Mouse (Mus musculus) urinary bladder, postnatal 10 days (tissue): ENCODE results near the gene Gbx2.

ENCODE experiments used
- DNase-seq: peaks from one replicate; pipeline ENCODE4 v3.0.0; 2022; ENCODE audit warnings: low spot score

Gbx2 gene

GRCm38 (mm10) chr1:89935493-89936348, 4.7 kb upstream of the Gbx2 start:
- DNase-seq: no peak

- DNase-seq: no peak
Observed at GRCm38 (mm10) chr1:89934316-89935260, 3.6 kb upstream of the Gbx2 start.

- DNase-seq: no peak
Observed at GRCm38 (mm10) chr1:89933786-89934185, 2.8 kb upstream of the Gbx2 start.

GRCm38 (mm10) chr1:89933028-89933427, 2.0 kb upstream of the Gbx2 start:
- DNase-seq: no peak

GRCm38 (mm10) chr1:89932616-89933015, 1.6 kb upstream of the Gbx2 start:
- DNase-seq: no peak

- DNase-seq: no peak
Observed at GRCm38 (mm10) chr1:89932021-89932423, 1.0 kb upstream of the Gbx2 start.

- no peak for DNase-seq
Observed at GRCm38 (mm10) chr1:89930551-89930950, 428 bp downstream of the Gbx2 start.

- DNase-seq: no peak
Observed at GRCm38 (mm10) chr1:89929721-89930505, 1.1 kb downstream of the Gbx2 start.

GRCm38 (mm10) chr1:89929181-89929580, 1.8 kb downstream of the Gbx2 start:
- DNase-seq: no peak

- DNase-seq: no peak
Observed at GRCm38 (mm10) chr1:89928676-89929075, 2.3 kb downstream of the Gbx2 start.

GRCm38 (mm10) chr1:89927061-89927661, 3.8 kb downstream of the Gbx2 start:
- DNase-seq: no peak

GRCm38 (mm10) chr1:89926583-89927060, 4.4 kb downstream of the Gbx2 start:
- no peak for DNase-seq

GRCm38 (mm10) chr1:89925501-89926190, 5.3 kb downstream of the Gbx2 start:
- DNase-seq: no peak

GRCm38 (mm10) chr1:89923642-89924020, 7.3 kb downstream of the Gbx2 start:
- no peak for DNase-seq

- no peak for DNase-seq
Observed at GRCm38 (mm10) chr1:89922883-89923641, 7.9 kb downstream of the Gbx2 start.

GRCm38 (mm10) chr1:89922282-89922681, 8.7 kb downstream of the Gbx2 start:
- DNase-seq: no peak

- no peak for DNase-seq
Observed at GRCm38 (mm10) chr1:89921806-89922205, 9.2 kb downstream of the Gbx2 start.

- no peak for DNase-seq
Observed at GRCm38 (mm10) chr1:89919206-89919605, 11.8 kb downstream of the Gbx2 start.

- DNase-seq: no peak
Observed at GRCm38 (mm10) chr1:89918111-89918510, 12.9 kb downstream of the Gbx2 start.

GRCm38 (mm10) chr1:89913611-89914010, 17.4 kb downstream of the Gbx2 start:
- no peak for DNase-seq
